Mouse (Mus musculus): ENCODE measurements around the gene BC024978. TPM values are rescaled to one million over a fixed set of nuclear protein-coding genes. Genes with fewer than 3 reads are reported as not detected.

Gene BC024978
- total and polyA plus RNA-seq, 3 experiments = 11.3 to 14.2 (median 14.2) TPM

GRCm38 (mm10) chr7:27219937-27220336, 24.4 kb downstream of the BC024978 start:
- no peak overlapping the region for H3K4me3 ChIP-seq
- H3K27ac ChIP-seq = no peak overlapping the region
- 91% methylated on average over 11 of the region's 11 CpGs for WGBS
- H3K9ac ChIP-seq (ENCODE audit: low read depth, low read length) = no peak overlapping the region
- DNase-seq = no peak
- intact Hi-C loops (cut with DNase I) = no loop called here
- H3K79me2 ChIP-seq (replicated peaks; ENCODE audit: control insufficient read depth, insufficient read depth, low read length) = peaks cover 1% of the 10 kb centered on the region; the same call in 1 of the 2 replicates
- no peaks in the 10 kb centered on the region for H3K36me3 ChIP-seq (ENCODE audit: control insufficient read depth, insufficient read depth, low read length)
- TF ChIP-seq EP300 (IDR thresholded peaks at IDR 0.05; ENCODE audit: insufficient read depth, low read depth, low read length) (no peak), CTCF (IDR thresholded peaks at IDR 0.05) (no peak), POLR2A (IDR thresholded peaks at IDR 0.05; ENCODE audit: insufficient read depth, low read depth, low read length) (no peak)
- peaks cover 7% of the 10 kb centered on the region for H3K4me1 ChIP-seq (ENCODE audit: control insufficient read depth, insufficient read depth, low read length)
- H3K27me3 ChIP-seq (ENCODE audit: control insufficient read depth, insufficient read depth, low read length) = no peaks in the 10 kb centered on the region

GRCm38 (mm10) chr7:27221939-27222338, 26.4 kb downstream of the BC024978 start:
- Histone ChIP-seq H3K27ac (no peak overlapping the region), H3K36me3 (ENCODE audit: control insufficient read depth, insufficient read depth, low read length) (no peaks in the 10 kb centered on the region), H3K9ac (ENCODE audit: low read depth, low read length) (no peak overlapping the region), H3K4me3 (no peak overlapping the region), H3K4me1 (ENCODE audit: control insufficient read depth, insufficient read depth, low read length) (peaks cover 17% of the 10 kb centered on the region), H3K27me3 (ENCODE audit: control insufficient read depth, insufficient read depth, low read length) (no peaks in the 10 kb centered on the region), H3K79me2 (replicated peaks; ENCODE audit: control insufficient read depth, insufficient read depth, low read length) (peaks cover 3% of the 10 kb centered on the region; the same call in 1 of the 2 replicates)
- no peak for TF ChIP-seq CTCF (IDR thresholded peaks at IDR 0.05)
- TF ChIP-seq EP300 (IDR thresholded peaks at IDR 0.05; ENCODE audit: insufficient read depth, low read depth, low read length) = no peak
- no peak for TF ChIP-seq POLR2A (IDR thresholded peaks at IDR 0.05; ENCODE audit: insufficient read depth, low read depth, low read length)
- 34% methylated on average over 6 of the region's 6 CpGs for WGBS
- DNase-seq = no peak
- intact Hi-C loops (cut with DNase I) = no loop called here

DNA sequence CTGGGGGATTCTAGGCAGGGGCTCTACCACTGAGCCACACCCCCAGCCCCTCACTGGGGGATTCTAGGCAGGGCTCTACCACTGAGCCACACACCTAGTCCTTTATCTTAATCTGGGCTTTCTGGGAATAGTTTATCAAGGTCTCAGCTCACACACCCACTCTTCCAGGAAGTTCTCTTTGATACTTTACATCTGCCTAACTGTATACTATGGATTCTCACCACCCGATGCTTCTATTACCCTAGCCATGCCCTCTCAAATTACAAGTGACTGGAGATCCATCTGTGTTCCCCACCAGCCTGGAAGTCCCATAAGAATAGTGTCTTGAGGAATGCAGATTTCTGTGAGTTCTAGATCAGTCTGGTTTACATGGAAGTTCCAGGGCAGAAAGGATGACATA, 27.0 kb downstream of the BC024978 start:
- H3K4me3 ChIP-seq = no peak overlapping the region
- no peak overlapping the region for H3K9ac ChIP-seq (ENCODE audit: low read depth, low read length)
- 59% methylated on average over 1 of the region's 1 CpGs for WGBS
- H3K79me2 ChIP-seq (replicated peaks; ENCODE audit: control insufficient read depth, insufficient read depth, low read length) = peaks cover 3% of the 10 kb centered on the region; the same call in 1 of the 2 replicates
- TF ChIP-seq CTCF (IDR thresholded peaks at IDR 0.05) (no peak), EP300 (IDR thresholded peaks at IDR 0.05; ENCODE audit: insufficient read depth, low read depth, low read length) (no peak), POLR2A (IDR thresholded peaks at IDR 0.05; ENCODE audit: insufficient read depth, low read depth, low read length) (no peak)
- no peaks in the 10 kb centered on the region for H3K36me3 ChIP-seq (ENCODE audit: control insufficient read depth, insufficient read depth, low read length)
- H3K27ac ChIP-seq = no peak overlapping the region
- no peaks in the 10 kb centered on the region for H3K27me3 ChIP-seq (ENCODE audit: control insufficient read depth, insufficient read depth, low read length)
- DNase-seq = no peak
- H3K4me1 ChIP-seq (ENCODE audit: control insufficient read depth, insufficient read depth, low read length) = peaks cover 21% of the 10 kb centered on the region
- intact Hi-C loops (cut with DNase I) = no loop called here

DNA sequence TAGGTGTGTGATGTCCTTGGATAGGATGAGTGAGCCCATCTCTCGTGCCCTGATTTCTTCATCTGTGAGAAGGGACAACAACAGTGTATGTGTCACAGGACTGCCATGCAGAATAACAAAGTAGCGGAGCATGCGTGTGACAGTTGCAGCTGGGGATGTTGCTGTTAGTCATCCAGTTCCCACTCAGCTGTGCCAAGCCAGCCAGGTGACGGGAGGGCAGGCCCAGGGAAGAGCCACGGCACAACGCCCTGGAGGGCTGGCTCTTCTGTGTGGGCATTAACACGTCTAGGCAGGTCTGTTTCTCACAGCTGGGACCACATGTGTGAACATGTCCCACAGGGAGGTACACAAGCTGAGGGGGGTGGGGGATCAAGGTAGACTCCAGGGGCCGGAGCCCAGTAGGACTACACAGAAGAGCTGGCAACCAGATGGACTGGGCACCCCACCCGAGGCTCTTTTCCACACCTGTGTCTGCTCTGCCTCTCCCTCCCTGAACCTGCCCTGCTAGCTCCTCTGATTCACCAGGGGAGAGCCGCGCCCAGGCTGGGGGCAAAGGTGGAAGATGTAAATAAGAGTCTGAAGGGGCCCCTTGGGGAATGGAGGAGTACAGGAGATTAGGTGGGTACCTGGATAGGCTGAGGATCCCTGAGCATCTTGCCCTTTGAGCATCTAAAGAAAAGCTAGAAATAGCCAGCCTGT, 29.4 kb downstream of the BC024978 start:
- no peaks in the 10 kb centered on the region for H3K36me3 ChIP-seq (ENCODE audit: control insufficient read depth, insufficient read depth, low read length)
- no peak overlapping the region for H3K4me3 ChIP-seq
- no peak overlapping the region; the same call in 1 of the 2 replicates for H3K27ac ChIP-seq
- H3K4me1 ChIP-seq (ENCODE audit: control insufficient read depth, insufficient read depth, low read length) = peaks cover 24% of the 10 kb centered on the region
- no peaks in the 10 kb centered on the region for H3K27me3 ChIP-seq (ENCODE audit: control insufficient read depth, insufficient read depth, low read length)
- intact Hi-C loops (cut with DNase I) = loop anchor here (5.0 kb wide), 1 partner anchor 68 kb away; no protein-coding TSS in a partner anchor
- no peak for TF ChIP-seq EP300 (IDR thresholded peaks at IDR 0.05; ENCODE audit: insufficient read depth, low read depth, low read length)
- no peak for TF ChIP-seq CTCF (IDR thresholded peaks at IDR 0.05)
- no peak for TF ChIP-seq POLR2A (IDR thresholded peaks at IDR 0.05; ENCODE audit: insufficient read depth, low read depth, low read length)
- 67% methylated on average over 11 of the region's 11 CpGs for WGBS
- peaks cover 3% of the 10 kb centered on the region; the same call in 1 of the 2 replicates for H3K79me2 ChIP-seq (replicated peaks; ENCODE audit: control insufficient read depth, insufficient read depth, low read length)
- peak overlapping the region; percentile 50 for H3K9ac ChIP-seq (ENCODE audit: low read depth, low read length)
- DNase-seq = peak; percentile 46 to 56

GRCm38 (mm10) chr7:27227276-27227675, 31.7 kb downstream of the BC024978 start:
- intact Hi-C loops (cut with DNase I) = loop anchor here (5.0 kb wide), 1 partner anchor 70 kb away; no protein-coding TSS in a partner anchor
- Histone ChIP-seq H3K4me1 (ENCODE audit: control insufficient read depth, insufficient read depth, low read length) (peaks cover 21% of the 10 kb centered on the region), H3K27ac (no peak overlapping the region)

GRCm38 (mm10) chr7:27227676-27228075, 32.1 kb downstream of the BC024978 start:
- TF ChIP-seq POLR2A (IDR thresholded peaks at IDR 0.05; ENCODE audit: insufficient read depth, low read depth, low read length) (no peak), EP300 (IDR thresholded peaks at IDR 0.05; ENCODE audit: insufficient read depth, low read depth, low read length) (no peak), CTCF (IDR thresholded peaks at IDR 0.05) (no peak)
- no peaks in the 10 kb centered on the region for H3K36me3 ChIP-seq (ENCODE audit: control insufficient read depth, insufficient read depth, low read length)
- H3K27me3 ChIP-seq (ENCODE audit: control insufficient read depth, insufficient read depth, low read length) = no peaks in the 10 kb centered on the region
- peak overlapping the region; percentile 71 for H3K4me3 ChIP-seq
- peak overlapping the region; percentile 95 for H3K27ac ChIP-seq
- peaks cover 3% of the 10 kb centered on the region; the same call in 1 of the 2 replicates for H3K79me2 ChIP-seq (replicated peaks; ENCODE audit: control insufficient read depth, insufficient read depth, low read length)
- intact Hi-C loops (cut with DNase I) = loop anchor here (1.0 to 5.0 kb wide), 2 partner anchors 32 to 70 kb away; partner anchors contain the start of gene BC024978
- WGBS = 5% methylated on average over 10 of the region's 10 CpGs
- no peak for DNase-seq
- peaks cover 21% of the 10 kb centered on the region for H3K4me1 ChIP-seq (ENCODE audit: control insufficient read depth, insufficient read depth, low read length)
- peak overlapping the region; percentile 84 for H3K9ac ChIP-seq (ENCODE audit: low read depth, low read length)

More at GRCm38 (mm10) chr7:27227276-27227675, 31.7 kb downstream of the BC024978 start:
- peaks cover 3% of the 10 kb centered on the region; the same call in 1 of the 2 replicates for H3K79me2 ChIP-seq (replicated peaks; ENCODE audit: control insufficient read depth, insufficient read depth, low read length)
- peak overlapping the region; percentile 71 for H3K4me3 ChIP-seq
- H3K36me3 ChIP-seq (ENCODE audit: control insufficient read depth, insufficient read depth, low read length) = no peaks in the 10 kb centered on the region
- H3K9ac ChIP-seq (ENCODE audit: low read depth, low read length) = peak overlapping the region; percentile 84
- TF ChIP-seq CTCF (IDR thresholded peaks at IDR 0.05) (no peak), POLR2A (IDR thresholded peaks at IDR 0.05; ENCODE audit: insufficient read depth, low read depth, low read length) (no peak), EP300 (IDR thresholded peaks at IDR 0.05; ENCODE audit: insufficient read depth, low read depth, low read length) (no peak)
- no peak for DNase-seq
- no peaks in the 10 kb centered on the region for H3K27me3 ChIP-seq (ENCODE audit: control insufficient read depth, insufficient read depth, low read length)
- WGBS = 42% methylated on average over 9 of the region's 9 CpGs
